Mouse (Mus musculus) layer of hippocampus, adult 11-12 months (tissue): ENCODE measurements around the gene Rfx4.

ENCODE experiments used
- DNase-seq: peaks from one replicate; pipeline ENCODE4 v3.0.0; 2022; ENCODE audit warnings: low spot score

Gene Rfx4

DNA sequence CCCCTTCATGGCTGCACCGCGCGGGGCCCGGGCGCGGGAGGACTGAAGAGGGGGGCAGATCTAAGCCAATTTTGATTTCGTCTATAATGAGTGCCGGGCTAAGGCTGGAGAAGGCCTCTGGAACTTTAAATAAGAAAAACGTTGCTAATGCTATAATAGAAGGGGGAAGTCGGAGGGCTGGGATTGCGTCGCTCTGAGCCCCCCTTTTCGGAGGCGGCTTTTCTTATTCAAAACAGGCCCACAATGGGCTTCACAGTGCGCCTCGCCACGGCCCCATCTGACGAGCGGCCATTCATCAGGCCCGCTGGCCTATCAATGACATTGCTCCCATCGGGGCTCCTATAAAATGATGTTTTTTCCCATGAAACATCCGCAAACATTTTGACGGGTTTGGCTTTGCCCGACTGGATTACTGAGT lies at the start of gene Rfx4:
Rfx4 (plus strand) TSS at position 277 of the 418 bp plus-strand sequence.
- no peak for DNase-seq

GRCm38 (mm10) chr10:84706543-84706942 lies 49.3 kb upstream of the Rfx4 start:
- no peak for DNase-seq

- DNase-seq, result no peak
Observed at GRCm38 (mm10) chr10:84707226-84707625, 48.6 kb upstream of the Rfx4 start.

- no peak for DNase-seq
Observed at GRCm38 (mm10) chr10:84707752-84708530, 47.9 kb upstream of the Rfx4 start.

DNA sequence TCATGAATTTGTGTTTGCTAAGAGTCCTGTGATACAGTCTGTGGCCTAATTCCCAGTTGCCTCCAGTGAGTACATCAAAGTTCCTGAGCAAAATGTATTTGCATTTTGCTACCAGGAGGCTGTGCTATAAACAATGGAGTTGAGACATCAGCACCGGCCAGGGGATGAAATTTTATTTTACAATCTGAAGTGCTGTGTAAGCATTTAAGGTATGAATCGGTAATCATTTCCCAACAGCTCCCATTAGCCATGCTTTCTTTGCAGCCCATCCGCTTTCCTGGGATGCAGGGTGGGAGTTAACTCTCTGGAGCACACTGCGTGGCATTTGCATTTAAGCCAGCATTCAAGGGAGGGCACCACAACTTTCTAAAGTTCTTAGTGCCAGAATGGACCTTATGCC lies 45.7 kb upstream of the Rfx4 start:
- no peak for DNase-seq

DNA sequence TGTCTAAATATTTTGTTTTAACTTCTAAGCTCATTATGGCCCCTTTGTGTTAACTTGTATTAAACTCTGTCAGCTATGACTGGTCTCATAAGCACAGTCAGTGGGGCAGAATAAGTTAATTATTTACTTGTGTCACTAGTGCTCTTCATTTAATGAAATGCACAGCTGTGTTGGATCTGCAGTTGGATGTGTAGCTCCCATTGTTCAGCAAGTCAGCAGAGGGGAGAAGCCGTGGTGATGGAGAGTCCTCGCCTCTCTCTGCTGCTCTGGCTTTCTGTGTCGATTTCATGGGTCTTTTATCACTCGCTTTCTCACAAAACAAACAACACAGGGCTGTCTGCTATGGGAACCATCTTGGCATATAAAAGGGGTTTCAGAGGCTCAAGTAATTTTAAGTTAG lies 45.0 kb upstream of the Rfx4 start:
- no peak for DNase-seq

GRCm38 (mm10) chr10:84711479-84711878 lies 44.4 kb upstream of the Rfx4 start:
- no peak for DNase-seq

- no peak for DNase-seq
Observed at GRCm38 (mm10) chr10:84711940-84712339, 43.9 kb upstream of the Rfx4 start.

GRCm38 (mm10) chr10:84712532-84712931 lies 43.3 kb upstream of the Rfx4 start:
- no peak for DNase-seq

- DNase-seq, result no peak
Observed at GRCm38 (mm10) chr10:84713043-84713442, 42.8 kb upstream of the Rfx4 start.

GRCm38 (mm10) chr10:84715639-84716038 lies 40.2 kb upstream of the Rfx4 start:
- no peak for DNase-seq

- no peak for DNase-seq
Observed at GRCm38 (mm10) chr10:84716581-84716980, 39.3 kb upstream of the Rfx4 start.

DNA sequence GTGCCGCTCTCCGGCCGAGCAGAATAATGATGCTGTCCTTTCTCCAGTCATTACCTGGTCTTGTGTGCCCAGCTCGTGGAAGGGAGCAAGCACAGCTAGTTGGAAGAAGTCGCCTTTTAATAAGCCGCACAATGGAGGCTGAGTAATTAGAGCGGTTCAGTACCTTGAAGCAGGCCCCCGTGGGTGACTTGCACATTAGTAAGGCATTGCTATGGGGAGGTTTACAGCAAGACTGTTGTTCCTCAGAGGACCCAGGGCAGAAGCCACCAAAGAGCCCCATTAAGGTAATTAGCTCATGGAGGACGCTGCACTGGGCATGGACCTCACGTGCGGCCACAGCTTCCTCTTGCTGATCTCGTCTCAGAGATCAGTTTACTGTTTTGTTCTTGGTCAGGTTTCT lies 33.2 kb upstream of the Rfx4 start:
- DNase-seq, result no peak

- DNase-seq, result no peak
Observed at GRCm38 (mm10) chr10:84727005-84727404, 28.9 kb upstream of the Rfx4 start.

- DNase-seq, result no peak
Observed at GRCm38 (mm10) chr10:84727760-84728159, 28.1 kb upstream of the Rfx4 start.

DNA sequence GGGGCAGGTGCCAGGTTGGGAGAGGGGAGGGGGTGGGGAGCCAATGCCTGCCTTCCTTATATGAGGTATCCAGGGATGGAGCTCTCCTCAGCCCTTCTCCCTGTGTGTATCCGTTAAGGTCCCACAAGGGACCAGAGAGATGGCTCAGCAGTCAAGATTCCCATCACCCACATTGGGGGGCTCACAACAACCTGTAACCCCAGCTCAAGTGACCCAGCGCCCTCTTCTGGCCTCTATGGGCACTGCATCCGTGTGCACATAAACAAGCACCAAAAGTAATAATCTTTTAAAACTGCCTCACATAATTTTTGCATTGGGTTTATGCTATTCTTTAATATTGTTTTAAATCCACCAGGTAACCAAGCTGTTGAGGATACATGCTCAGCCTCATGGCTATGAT lies 25.8 kb upstream of the Rfx4 start:
- no peak for DNase-seq

- DNase-seq, result no peak
Observed at GRCm38 (mm10) chr10:84730956-84731355, 24.9 kb upstream of the Rfx4 start.

DNA sequence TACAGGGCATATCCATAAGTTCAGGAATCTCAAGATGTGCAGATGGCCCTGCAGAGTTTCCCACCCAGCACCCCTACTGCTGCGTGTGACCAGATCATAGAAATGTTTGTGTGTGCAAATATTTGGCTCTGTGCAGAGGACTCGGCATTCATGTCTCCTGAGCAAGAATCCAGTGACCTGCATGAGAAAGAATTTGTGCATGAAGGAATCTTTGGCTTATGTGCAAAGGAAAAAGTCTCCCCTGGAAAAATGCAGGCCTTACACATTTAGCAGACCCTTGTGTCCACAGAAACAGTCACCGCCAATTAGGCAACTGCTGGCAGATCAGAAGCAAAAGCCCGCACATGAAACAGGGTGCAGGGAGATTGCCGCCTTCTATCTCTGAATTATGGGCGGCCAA lies 22.4 kb upstream of the Rfx4 start:
- no peak for DNase-seq

GRCm38 (mm10) chr10:84754851-84755785 lies 744 bp upstream of the Rfx4 start:
- no peak for DNase-seq

DNA sequence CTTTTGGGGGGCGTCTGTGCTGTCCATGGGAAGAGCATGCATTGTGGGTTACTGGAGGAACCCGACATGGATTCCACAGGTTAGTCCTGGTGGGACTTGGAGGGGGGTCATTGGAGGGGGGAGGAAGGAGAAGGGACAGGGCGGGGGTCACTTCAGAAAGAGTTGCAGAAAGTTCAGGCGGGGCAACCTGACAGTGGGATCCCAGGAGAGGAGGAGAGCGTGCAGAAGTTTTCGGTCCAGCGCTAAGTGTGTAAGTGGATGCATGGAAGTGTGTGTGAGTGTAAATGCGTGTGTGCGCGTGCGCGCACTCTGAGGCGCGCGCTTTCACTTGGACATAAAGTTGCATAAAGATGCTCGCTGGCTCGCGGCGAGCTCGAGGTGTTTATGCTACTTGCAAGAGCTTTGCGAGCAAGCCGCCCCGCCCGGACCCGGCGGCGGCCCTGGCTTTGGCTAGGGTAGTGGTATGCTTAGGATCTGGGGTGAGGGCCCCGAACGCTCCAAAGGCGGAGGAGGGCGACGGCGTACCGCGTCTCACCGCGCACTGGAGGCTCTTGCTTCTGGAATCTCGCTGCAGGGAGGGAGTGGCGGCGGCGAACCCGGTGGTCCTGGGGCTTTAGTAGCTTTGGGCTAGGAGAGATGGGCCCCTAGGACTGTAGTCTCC lies 703 bp downstream of the Rfx4 start:
- DNase-seq, result no peak

- no peak for DNase-seq
Observed at GRCm38 (mm10) chr10:84757426-84758199, 1.8 kb downstream of the Rfx4 start.

- no peak for DNase-seq
Observed at GRCm38 (mm10) chr10:84758200-84758468, 2.3 kb downstream of the Rfx4 start.
